Mouse (Mus musculus): Measurements from ENCODE around the gene Samd13.

DNA sequence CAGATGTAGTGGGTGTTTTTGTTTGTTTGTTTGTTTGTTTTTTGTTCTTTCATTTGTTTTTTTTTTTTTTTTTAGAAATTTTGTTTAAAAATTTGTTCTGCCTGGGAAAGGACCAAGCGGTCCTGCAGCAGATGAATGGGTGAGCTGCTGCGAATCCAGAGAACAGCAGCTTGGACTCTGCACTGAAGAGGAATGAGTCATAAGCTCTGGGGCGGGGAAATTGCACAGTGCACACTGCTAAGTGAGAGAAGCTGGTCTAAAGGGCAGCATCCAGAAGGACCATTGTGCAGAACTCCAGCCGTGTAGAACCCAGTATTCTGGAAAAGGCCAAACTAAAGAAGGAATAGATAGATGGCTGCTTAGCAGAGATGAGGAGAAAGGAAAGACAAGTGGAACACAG is 18.7 kb upstream of the Samd13 start:
- TF ChIP-seq CTCF (conservative IDR thresholded peaks at IDR 0.05; ENCODE audit: low read length), result no peak
- TF ChIP-seq NANOG (IDR thresholded peaks at IDR 0.05; ENCODE audit: borderline replicate concordance, low read length), result no peak
- no peak for TF ChIP-seq POU5F1 (IDR thresholded peaks at IDR 0.05; ENCODE audit: borderline replicate concordance, low read length)

Measured in E14TG2a.4 (cell line).